Mouse (Mus musculus) midbrain, embryonic 11.5 days (tissue): Measurements from ENCODE around the gene Corin. TPM values are rescaled to one million over a fixed set of nuclear protein-coding genes. Genes with fewer than 3 reads are reported as not detected.

Source experiments
- ATAC-seq: fragments of 200-750 bp; cut with Nextera tagmentation; 2 replicates; pipeline ENCODE4 v1.8.0; 2017; ENCODE audit warnings: moderate TSS enrichment, moderate library complexity; ENCODE audit not compliant: low FRiP score
- DNase-seq: peaks from one replicate; pipeline ENCODE4 v3.0.0; 2015; ENCODE audit warnings: low spot score; ENCODE audit errors: missing footprints
- H3K27ac ChIP-seq: fragments of 300-500 bp; sonication (generic); 2 replicates; pipeline ENCODE4 v1.5.1; 2014; ENCODE audit warnings: low read depth, low read length
- H3K27me3 ChIP-seq: fragments of 300-500 bp; sonication (generic); 2 replicates; pipeline ENCODE4 v1.6.1; 2014; ENCODE audit warnings: mild to moderate bottlenecking, low read length, moderate library complexity, mixed read lengths; ENCODE audit not compliant: control insufficient read depth, insufficient read depth
- H3K36me3 ChIP-seq: fragments of 300-500 bp; sonication (generic); 2 replicates; pipeline ENCODE4 v1.6.1; 2014; ENCODE audit warnings: mild to moderate bottlenecking, low read length, moderate library complexity, mixed read lengths; ENCODE audit not compliant: control insufficient read depth, insufficient read depth
- H3K4me1 ChIP-seq: fragments of 300-500 bp; sonication (generic); 2 replicates; pipeline ENCODE4 v1.6.1; 2014; ENCODE audit warnings: low read length; ENCODE audit not compliant: control insufficient read depth, insufficient read depth
- H3K4me2 ChIP-seq: fragments of 300-500 bp; sonication (generic); 2 replicates; pipeline ENCODE4 v1.6.1; 2014; ENCODE audit warnings: mild to moderate bottlenecking, moderate library complexity
- H3K4me3 ChIP-seq: fragments of 300-500 bp; sonication (generic); 2 replicates; pipeline ENCODE4 v1.5.1; 2014; ENCODE audit warnings: low read depth, low read length
- H3K9ac ChIP-seq: fragments of 300-500 bp; sonication (generic); 2 replicates; pipeline ENCODE4 v1.6.1; 2014; ENCODE audit warnings: low read length
- H3K9me3 ChIP-seq: fragments of 300-500 bp; sonication (generic); 2 replicates; pipeline ENCODE4 v1.6.1; 2016; ENCODE audit warnings: low read length; ENCODE audit not compliant: control insufficient read depth
- WGBS: fragments of 180-500 bp; shearing (Covaris S2); extraction: QIAGEN DNeasy Blood & Tissue Kit; methylation state at CpG from one replicate; pipeline ENCODE4 v1.1.7; 2014; 5-methylcytosine and 5-hydroxymethylcytosine counted together
- polyA plus RNA-seq: library from polyadenylated mRNA; unstranded; fragments of >200 nt; fragmentation: Nextera tagmentation; extraction: Ambion mirVana; gene quantifications from 2 replicates; pipeline ENCODE4 v1.2.1, GENCODE M21; 2014

The Corin gene
- polyA plus RNA-seq, 1 experiment from 2014 or later, result 7.8 TPM

- H3K4me3 ChIP-seq, result no peak overlapping the region
- DNase-seq, result no peak
- H3K9me3 ChIP-seq, result no peaks in the 10 kb centered on the region
- no peak for ATAC-seq
- no peaks in the 10 kb centered on the region for H3K4me1 ChIP-seq
- no peaks in the 10 kb centered on the region for H3K36me3 ChIP-seq
- no peaks in the 10 kb centered on the region for H3K27me3 ChIP-seq
- WGBS, result 85% methylated on average over 7 of the region's 7 CpGs
- no peak overlapping the region for H3K27ac ChIP-seq
- no peak overlapping the region for H3K4me2 ChIP-seq
- no peak overlapping the region for H3K9ac ChIP-seq
Observed at GRCm38 (mm10) chr5:72493906-72494305, 10.4 kb downstream of the Corin start.

- Histone ChIP-seq H3K36me3 (no peaks in the 10 kb centered on the region), H3K27ac (no peak overlapping the region), H3K27me3 (no peaks in the 10 kb centered on the region), H3K9me3 (no peaks in the 10 kb centered on the region), H3K4me2 (no peak overlapping the region), H3K4me1 (no peaks in the 10 kb centered on the region), H3K9ac (no peak overlapping the region), H3K4me3 (no peak overlapping the region)
- WGBS, result 61% methylated on average over 2 of the region's 2 CpGs
- DNase-seq (no peak), ATAC-seq (no peak)
Observed at GRCm38 (mm10) chr5:72491232-72491631, 13.0 kb downstream of the Corin start.

- H3K9ac ChIP-seq, result no peak overlapping the region
- H3K9me3 ChIP-seq, result no peaks in the 10 kb centered on the region
- no peak overlapping the region for H3K4me2 ChIP-seq
- no peaks in the 10 kb centered on the region for H3K27me3 ChIP-seq
- DNase-seq (no peak), ATAC-seq (no peak)
- no peaks in the 10 kb centered on the region for H3K36me3 ChIP-seq
- no peaks in the 10 kb centered on the region for H3K4me1 ChIP-seq
- H3K27ac ChIP-seq, result no peak overlapping the region
- H3K4me3 ChIP-seq, result no peak overlapping the region
- WGBS, result 31% methylated on average over 7 of the region's 7 CpGs
Observed at GRCm38 (mm10) chr5:72480456-72480855, 23.8 kb downstream of the Corin start.

- H3K27me3 ChIP-seq, result no peaks in the 10 kb centered on the region
- H3K4me2 ChIP-seq, result no peak overlapping the region
- H3K4me3 ChIP-seq, result no peak overlapping the region
- H3K9ac ChIP-seq, result no peak overlapping the region
- no peaks in the 10 kb centered on the region for H3K9me3 ChIP-seq
- H3K4me1 ChIP-seq, result no peaks in the 10 kb centered on the region
- WGBS, result 83% methylated on average over 12 of the region's 12 CpGs
- DNase-seq (no peak), ATAC-seq (no peak)
- H3K36me3 ChIP-seq, result no peaks in the 10 kb centered on the region
- H3K27ac ChIP-seq, result no peak overlapping the region
Observed at GRCm38 (mm10) chr5:72472317-72473009, 31.8 kb downstream of the Corin start.

DNA sequence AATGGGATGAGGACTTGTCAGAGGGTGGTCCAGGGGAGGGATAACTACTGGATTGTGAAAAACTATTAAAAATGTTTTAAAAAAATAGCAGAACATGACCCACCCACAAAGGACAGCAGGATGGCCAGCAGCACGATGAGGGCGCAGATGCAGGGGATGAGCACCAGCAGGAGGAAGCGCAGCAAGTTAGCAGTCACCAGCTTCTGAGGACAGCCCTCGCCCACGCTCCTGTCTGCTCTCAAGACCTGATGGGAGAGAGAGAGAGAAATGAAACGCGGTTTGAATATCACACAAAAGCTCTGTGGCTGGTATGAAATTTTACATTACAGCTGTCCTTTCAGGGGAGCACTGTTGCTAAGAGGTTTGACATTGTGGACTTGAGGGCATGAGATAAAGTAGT, 32.5 kb downstream of the Corin start:
- DNase-seq (no peak), ATAC-seq (no peak)
- Histone ChIP-seq H3K4me1 (no peaks in the 10 kb centered on the region), H3K9ac (no peak overlapping the region), H3K4me2 (no peak overlapping the region), H3K36me3 (no peaks in the 10 kb centered on the region), H3K4me3 (no peak overlapping the region), H3K27ac (no peak overlapping the region), H3K9me3 (no peaks in the 10 kb centered on the region), H3K27me3 (no peaks in the 10 kb centered on the region)
- 83% methylated on average over 7 of the region's 7 CpGs for WGBS

DNA sequence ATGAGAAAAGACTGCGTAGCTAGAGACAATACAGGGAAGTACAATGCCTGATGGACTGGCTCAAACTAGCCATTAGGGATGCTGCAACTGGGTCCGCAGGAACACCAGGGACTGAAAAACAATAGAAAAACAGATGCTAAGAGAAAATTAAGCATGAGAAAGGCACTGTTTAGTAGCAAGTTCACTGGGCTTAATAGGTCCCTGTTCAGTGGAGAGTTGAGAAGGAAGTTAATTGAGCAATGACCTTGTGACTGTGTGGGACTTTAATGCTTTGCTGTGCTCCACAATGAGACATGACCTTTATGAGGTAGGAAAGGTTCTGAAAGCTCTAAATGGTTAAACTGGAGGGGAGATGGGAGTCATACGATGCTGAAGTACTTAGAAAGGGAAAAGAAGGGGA, 39.3 kb downstream of the Corin start:
- WGBS, result 86% methylated on average over 3 of the region's 3 CpGs
- ATAC-seq, result no peak
- H3K4me2 ChIP-seq, result no peak overlapping the region
- no peak overlapping the region for H3K4me3 ChIP-seq
- H3K27ac ChIP-seq, result no peak overlapping the region
- no peaks in the 10 kb centered on the region for H3K4me1 ChIP-seq
- no peak for DNase-seq
- H3K36me3 ChIP-seq, result no peaks in the 10 kb centered on the region
- no peaks in the 10 kb centered on the region for H3K27me3 ChIP-seq
- no peak overlapping the region for H3K9ac ChIP-seq
- no peaks in the 10 kb centered on the region for H3K9me3 ChIP-seq

- no peak overlapping the region for H3K9ac ChIP-seq
- no peak overlapping the region for H3K4me3 ChIP-seq
- H3K36me3 ChIP-seq, result no peaks in the 10 kb centered on the region
- DNase-seq (no peak), ATAC-seq (no peak)
- no peaks in the 10 kb centered on the region for H3K4me1 ChIP-seq
- 88% methylated on average over 7 of the region's 7 CpGs for WGBS
- no peak overlapping the region for H3K4me2 ChIP-seq
- no peaks in the 10 kb centered on the region for H3K27me3 ChIP-seq
- no peaks in the 10 kb centered on the region for H3K9me3 ChIP-seq
- H3K27ac ChIP-seq, result no peak overlapping the region
Observed at GRCm38 (mm10) chr5:72459374-72460112, 44.7 kb downstream of the Corin start.

DNA sequence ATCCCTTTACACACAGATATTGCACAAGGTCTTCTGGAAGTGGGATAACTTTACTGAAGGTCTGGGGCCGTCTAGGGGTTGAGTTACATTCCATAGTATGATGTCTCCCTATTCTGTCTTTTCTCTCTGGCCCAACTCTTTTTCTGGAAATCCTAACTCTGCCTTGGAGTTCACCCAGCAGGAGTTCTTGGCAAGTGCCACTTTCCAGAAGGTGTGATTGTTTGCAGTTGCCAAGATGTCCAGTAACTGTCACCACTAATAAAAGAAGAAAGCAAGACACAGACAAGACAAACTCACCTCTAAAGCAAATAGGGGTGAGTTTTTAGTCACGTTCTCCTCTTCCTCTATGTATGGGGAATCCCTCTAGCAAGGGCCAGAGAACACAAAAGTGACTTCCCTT, 50.6 kb downstream of the Corin start:
- Histone ChIP-seq H3K9ac (no peak overlapping the region), H3K4me3 (no peak overlapping the region), H3K27me3 (no peaks in the 10 kb centered on the region), H3K27ac (no peak overlapping the region), H3K36me3 (no peaks in the 10 kb centered on the region), H3K4me2 (no peak overlapping the region), H3K9me3 (no peaks in the 10 kb centered on the region), H3K4me1 (no peaks in the 10 kb centered on the region)
- 73% methylated on average over 2 of the region's 2 CpGs for WGBS
- no peak for ATAC-seq
- no peak for DNase-seq

- ATAC-seq, result no peak
- Histone ChIP-seq H3K4me2 (no peak overlapping the region), H3K27me3 (no peaks in the 10 kb centered on the region), H3K4me3 (no peak overlapping the region), H3K9me3 (no peaks in the 10 kb centered on the region), H3K36me3 (no peaks in the 10 kb centered on the region), H3K4me1 (no peaks in the 10 kb centered on the region), H3K27ac (no peak overlapping the region), H3K9ac (no peak overlapping the region)
- 85% methylated on average over 11 of the region's 11 CpGs for WGBS
- no peak for DNase-seq
Observed at GRCm38 (mm10) chr5:72453176-72453575, 51.1 kb downstream of the Corin start.
